Mouse (Mus musculus) G1E (cell line): Measurements from ENCODE around the gene Dtx3.

Experiments used
- CTCF ChIP-seq: IDR thresholded peaks from 2 replicates; pipeline ENCODE4 v1.5.1; 2012; ENCODE audit warnings: low read depth, low read length, inconsistent platforms, mixed read lengths
- POLR2AphosphoS5 ChIP-seq: IDR thresholded peaks from 2 replicates; pipeline ENCODE4 v1.6.1; 2012; ENCODE audit warnings: low read depth, low read length, inconsistent platforms; ENCODE audit not compliant: insufficient replicate concordance
- TAL1 ChIP-seq: conservative IDR thresholded peaks from 2 replicates; pipeline ENCODE4 v1.6.1; 2012; ENCODE audit warnings: low read depth, low read length, inconsistent platforms, mixed read lengths

GRCm38 (mm10) chr10:127156089-127156488 is 39.4 kb downstream of the Dtx3 start:
- TF ChIP-seq CTCF (no peak), TAL1 (no peak), POLR2AphosphoS5 (no peak)
